In the genomic region with DNA sequence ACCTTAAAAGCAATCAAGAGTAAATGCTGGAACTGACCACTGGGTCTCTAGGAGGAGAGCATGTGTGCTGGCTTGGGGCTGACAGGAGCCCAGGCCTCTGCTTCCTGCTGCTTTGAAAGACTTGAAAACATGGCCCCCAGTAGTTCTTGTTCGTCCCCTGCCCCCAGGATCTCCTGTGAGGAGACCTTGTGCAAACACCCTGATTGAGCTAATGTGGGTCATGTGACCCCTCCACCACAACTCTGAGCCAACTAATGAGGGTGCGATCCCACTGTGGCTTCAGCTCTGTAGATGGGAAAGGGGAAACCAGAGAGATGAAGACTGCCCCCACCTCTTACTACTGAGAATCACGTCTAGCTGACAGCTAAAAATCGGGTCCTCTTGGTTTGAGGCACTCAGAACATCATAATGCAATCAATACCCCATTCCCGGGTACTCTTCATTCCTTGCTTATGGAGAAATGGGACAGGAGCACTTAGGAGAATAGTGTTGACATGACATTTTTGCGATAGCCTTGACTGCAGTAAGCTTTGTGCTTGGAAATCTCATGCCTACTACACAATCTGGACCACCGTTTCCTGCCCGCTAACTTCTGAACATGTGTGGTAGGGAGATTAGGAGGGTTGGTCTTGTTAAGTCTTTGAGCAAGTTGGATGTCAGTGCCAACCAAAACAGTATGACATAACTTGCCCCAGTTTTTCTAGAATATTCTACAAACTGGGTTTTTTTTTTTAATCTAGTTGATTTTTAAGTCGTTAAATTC, we compare ENCODE assay signal across 24 mouse cellular contexts.
DNase-seq lines count a peak whose midpoint lies in the region; ATAC-seq and TF ChIP-seq lines count a peak whose summit lies in the region.
"Had no signal": no experiment of that assay in that cellular context is flagged by ENCODE, and none has a peak within 500 bp of the region (broad histone marks: within the 10 kb centered on the region; RNA-seq: fewer than 3 reads in every experiment).

No protein-coding gene starts in this region.

- WGBS in heart, embryonic 14.5 days = 56% methylated on average over 9 of the region's 9 CpGs
- 53% methylated on average over 9 of the region's 9 CpGs for WGBS in heart, adult 2 months

- H3K27ac ChIP-seq in heart, embryonic 14.5 days (replicated peaks in 1 of 2; ENCODE audit: control insufficient read depth in 1 of 2, insufficient read depth in 1 of 2, low read depth in 2 of 2, low read length in 2 of 2) = peak overlapping the region; percentile 12 to 42; a peak in 2 of 4 replicates
- H3K27ac ChIP-seq in heart, adult 2 months = no peak overlapping the region
- H3K27ac ChIP-seq: hindbrain, embryonic 15.5 days; intestine, embryonic 15.5 days; left cerebral cortex, adult 2 months; liver, embryonic 15.5 days; midbrain, embryonic 13.5 days; neural tube, embryonic 13.5 days had no signal

- no peak for DNase-seq in heart, adult 2 months
- DNase-seq in thymus, postnatal 0 days (ENCODE audit: low spot score) = peak; percentile 46
- no peak for DNase-seq in thymus, postnatal 14 days
- no peak for DNase-seq in adrenal gland, postnatal 4 days (ENCODE audit: low spot score in 2 of 2)
- no peak for DNase-seq in urinary bladder, adult 18-20 months (ENCODE audit: low spot score in 2 of 2)
- DNase-seq: adrenal gland, postnatal 10 days; cerebellum, adult 11 months; cerebellum, postnatal 14 days; embryo, embryonic 11 days; heart, postnatal 14 days; kidney, postnatal 36 days; layer of hippocampus, adult 9-11 months; left cerebral cortex, postnatal 4 days; thymus, postnatal 4 days had no signal

- no peak for TF ChIP-seq EP300 in heart, adult 2 months (IDR thresholded peaks at IDR 0.05; ENCODE audit: insufficient read depth, low read depth, low read length)

- no peak overlapping the region for H3K4me3 ChIP-seq in heart, embryonic 14.5 days (ENCODE audit: control insufficient read depth in 1 of 2, insufficient read depth in 1 of 2, low read depth in 1 of 2, low read length in 2 of 2)
- H3K4me3 ChIP-seq in heart, adult 2 months = no peak overlapping the region
- H3K4me3 ChIP-seq: hindbrain, embryonic 15.5 days; intestine, embryonic 15.5 days; left cerebral cortex, adult 2 months; liver, embryonic 15.5 days; midbrain, embryonic 13.5 days; neural tube, embryonic 13.5 days had no signal

- peaks cover 13 to 16% of the 10 kb centered on the region in 2 experiments for H3K4me1 ChIP-seq in heart, embryonic 14.5 days (ENCODE audit: control insufficient read depth in 2 of 2, insufficient read depth in 2 of 2, low read length in 2 of 2)
- peaks cover 6% of the 10 kb centered on the region for H3K4me1 ChIP-seq in heart, adult 2 months (ENCODE audit: control insufficient read depth, insufficient read depth, low read length)
- H3K4me1 ChIP-seq: hindbrain, embryonic 15.5 days; intestine, embryonic 15.5 days had no signal

- intact Hi-C loops in heart, adult 2 months (cut with DNase I) = no loop called here

- H3K27me3 ChIP-seq in heart, embryonic 14.5 days (ENCODE audit: control insufficient read depth, insufficient read depth, low read length) = no peaks in the 10 kb centered on the region
- no peaks in the 10 kb centered on the region for H3K27me3 ChIP-seq in heart, adult 2 months (ENCODE audit: control insufficient read depth, insufficient read depth, low read length)
- H3K27me3 ChIP-seq: hindbrain, embryonic 15.5 days; intestine, embryonic 15.5 days; liver, embryonic 15.5 days; midbrain, embryonic 13.5 days; neural tube, embryonic 13.5 days had no signal

- H3K79me2 ChIP-seq in heart, adult 2 months (replicated peaks; ENCODE audit: control insufficient read depth, insufficient read depth, low read length) = no peaks in the 10 kb centered on the region

- H3K9me3 ChIP-seq in heart, embryonic 14.5 days (ENCODE audit: control insufficient read depth, low read length) = no peaks in the 10 kb centered on the region
- H3K9me3 ChIP-seq: hindbrain, embryonic 15.5 days; intestine, embryonic 15.5 days; liver, embryonic 15.5 days; midbrain, embryonic 13.5 days; neural tube, embryonic 13.5 days had no signal

- no peak for TF ChIP-seq POLR2A in heart, adult 2 months (IDR thresholded peaks at IDR 0.05; ENCODE audit: insufficient read depth, low read depth, low read length)

- TF ChIP-seq CTCF in heart, adult 2 months (IDR thresholded peaks at IDR 0.05) = no peak

- no peak overlapping the region for H3K4me2 ChIP-seq in heart, embryonic 14.5 days (ENCODE audit: low read length)
- H3K4me2 ChIP-seq: hindbrain, embryonic 15.5 days; intestine, embryonic 15.5 days; liver, embryonic 15.5 days; midbrain, embryonic 13.5 days; neural tube, embryonic 13.5 days had no signal

- H3K9ac ChIP-seq in heart, embryonic 14.5 days (ENCODE audit: low read length) = no peak overlapping the region
- H3K9ac ChIP-seq in heart, adult 2 months (ENCODE audit: low read depth, low read length) = no peak overlapping the region
- H3K9ac ChIP-seq: hindbrain, embryonic 15.5 days; intestine, embryonic 15.5 days; liver, embryonic 15.5 days; midbrain, embryonic 13.5 days; neural tube, embryonic 13.5 days had no signal

- ATAC-seq in heart, embryonic 14.5 days (ENCODE audit: insufficient number of reproducible peaks, insufficient read depth, low FRiP score, low read depth) = peak; percentile 75; the same call in 1 of the 2 replicates
- peak; percentile 78 for ATAC-seq in granulocyte monocyte progenitor cell, adult 5-6 weeks (replicated peaks; ENCODE audit: poor library complexity, severe bottlenecking)
- ATAC-seq: activated CD4-positive, CD25-positive, alpha-beta regulatory T cell, adult 4 months; intestine, embryonic 15.5 days; lung, postnatal 0 days; midbrain, embryonic 13.5 days had no signal

- no peaks in the 10 kb centered on the region for H3K36me3 ChIP-seq in heart, embryonic 14.5 days (ENCODE audit: control insufficient read depth, insufficient read depth, low read length)
- H3K36me3 ChIP-seq in heart, adult 2 months (ENCODE audit: control insufficient read depth, insufficient read depth, low read length) = peaks cover 6% of the 10 kb centered on the region
- H3K36me3 ChIP-seq: hindbrain, embryonic 15.5 days; intestine, embryonic 15.5 days; liver, embryonic 15.5 days; midbrain, embryonic 13.5 days; neural tube, embryonic 13.5 days had no signal
